Mouse (Mus musculus) hindbrain, embryonic 10.5 days (tissue): ENCODE data around the gene Irgc1. TPM values are rescaled to one million over a fixed set of nuclear protein-coding genes. Genes with fewer than 3 reads are reported as not detected.
A peak's percentile ranks its signal among the peaks of the same experiment; 100 is the strongest.

Experiments used
- DNase-seq: peaks from one replicate; pipeline ENCODE4 v3.0.0-alpha.2; 2017; ENCODE audit warnings: low spot score
- H3K27ac ChIP-seq: fragments of 300-500 bp; sonication (generic); 2 replicates; pipeline ENCODE4 v1.5.1; 2016; ENCODE audit warnings: mild to moderate bottlenecking, moderate library complexity
- H3K27me3 ChIP-seq: fragments of 300-500 bp; sonication (generic); 2 replicates; pipeline ENCODE4 v1.6.1; 2016; ENCODE audit warnings: mild to moderate bottlenecking; ENCODE audit not compliant: poor library complexity, insufficient read depth, severe bottlenecking
- H3K36me3 ChIP-seq: fragments of 300-500 bp; sonication (generic); 2 replicates; pipeline ENCODE4 v1.6.1; 2016; ENCODE audit warnings: mild to moderate bottlenecking, moderate library complexity
- H3K4me1 ChIP-seq: fragments of 300-500 bp; sonication (generic); replicated peaks from 2 replicates; pipeline ENCODE4 v1.6.1; 2016; ENCODE audit warnings: mild to moderate bottlenecking
- H3K4me3 ChIP-seq: fragments of 300-500 bp; sonication (generic); 2 replicates; pipeline ENCODE4 v1.5.1; 2016; ENCODE audit warnings: mild to moderate bottlenecking, moderate library complexity
- H3K9me3 ChIP-seq: fragments of 300-500 bp; sonication (generic); 2 replicates; pipeline ENCODE4 v1.6.1; 2016; ENCODE audit warnings: mild to moderate bottlenecking, moderate library complexity
- WGBS: fragments of 180-500 bp; shearing (Covaris S2); methylation state at CpG from one replicate; pipeline ENCODE4 v1.1.7; 2016; 5-methylcytosine and 5-hydroxymethylcytosine counted together
- polyA plus RNA-seq: library from polyadenylated mRNA; unstranded; fragments of >200 nt; fragmentation: Nextera tagmentation; extraction: Ambion mirVana; gene quantifications from 2 replicates; pipeline ENCODE4 v1.2.1, GENCODE M21; 2016

Gene Irgc1
- polyA plus RNA-seq, 1 experiment from 2014 or later: not detected

DNA sequence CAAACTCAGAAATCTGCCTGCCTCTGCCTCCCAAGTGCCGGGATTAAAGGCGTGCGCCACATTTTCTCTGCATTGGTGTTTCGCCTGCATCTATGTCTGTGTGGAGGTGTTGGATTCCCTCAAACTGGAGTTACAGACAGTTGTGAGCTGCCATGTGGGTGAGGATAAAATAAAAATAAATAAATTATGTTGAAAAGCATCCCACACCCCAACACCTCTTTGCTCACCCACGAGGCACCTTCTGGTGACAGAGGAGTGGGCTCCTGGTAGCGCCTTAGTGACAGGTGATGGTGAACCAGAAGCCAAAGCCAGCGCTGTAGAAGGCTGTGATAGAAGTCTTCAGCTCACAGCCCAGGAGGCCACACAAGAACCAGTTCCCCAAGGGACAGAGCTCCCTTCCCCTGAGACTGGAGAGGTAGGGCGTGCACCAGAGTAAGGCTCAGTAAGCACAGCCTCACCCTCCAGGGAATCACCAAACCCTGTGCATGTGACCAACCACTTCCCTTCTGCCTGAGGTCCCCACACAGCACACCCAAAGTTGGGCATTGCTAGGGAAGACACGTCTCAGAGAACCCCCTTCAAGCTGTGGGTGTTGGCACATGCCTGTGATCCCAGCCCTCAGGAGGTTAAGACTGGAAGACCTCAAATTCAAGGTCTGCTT, 6.7 kb downstream of the Irgc1 start:
- H3K36me3 ChIP-seq: no peaks in the 10 kb centered on the region
- no peak overlapping the region for H3K27ac ChIP-seq
- 0 out of 2 replicates have a peak, but pooled peaks cover 6% of the 10 kb centered on the region for H3K9me3 ChIP-seq
- no peak for DNase-seq
- no peaks in the 10 kb centered on the region for H3K27me3 ChIP-seq
- no peaks in the 10 kb centered on the region for H3K4me1 ChIP-seq
- WGBS: 91% methylated on average over 9 of the region's 9 CpGs
- no peak overlapping the region for H3K4me3 ChIP-seq

DNA sequence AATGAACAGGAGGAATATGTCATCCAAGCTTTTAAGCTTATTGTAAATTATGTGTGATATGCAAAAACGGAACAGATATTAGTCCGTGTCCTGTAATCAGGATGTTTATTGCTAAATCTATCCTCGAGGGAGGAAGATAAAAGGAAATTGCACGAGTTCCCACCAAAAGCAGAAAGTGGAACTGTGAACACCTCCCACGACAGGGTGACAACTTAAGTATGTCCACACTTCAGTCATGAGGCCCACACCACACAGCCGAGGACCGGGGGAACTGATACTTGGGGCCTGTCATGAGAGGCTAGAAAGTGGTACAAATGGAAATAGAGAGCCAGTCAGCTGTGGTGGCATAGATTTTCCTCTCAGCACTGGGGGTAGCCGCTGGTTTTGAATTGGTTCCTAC, 9.8 kb downstream of the Irgc1 start:
- Histone ChIP-seq H3K36me3 (no peaks in the 10 kb centered on the region), H3K4me1 (no peaks in the 10 kb centered on the region), H3K27me3 (no peaks in the 10 kb centered on the region), H3K9me3 (0 out of 2 replicates have a peak, but pooled peaks cover 3% of the 10 kb centered on the region), H3K4me3 (no peak overlapping the region), H3K27ac (no peak overlapping the region)
- 84% methylated on average over 8 of the region's 8 CpGs for WGBS
- DNase-seq: no peak

DNA sequence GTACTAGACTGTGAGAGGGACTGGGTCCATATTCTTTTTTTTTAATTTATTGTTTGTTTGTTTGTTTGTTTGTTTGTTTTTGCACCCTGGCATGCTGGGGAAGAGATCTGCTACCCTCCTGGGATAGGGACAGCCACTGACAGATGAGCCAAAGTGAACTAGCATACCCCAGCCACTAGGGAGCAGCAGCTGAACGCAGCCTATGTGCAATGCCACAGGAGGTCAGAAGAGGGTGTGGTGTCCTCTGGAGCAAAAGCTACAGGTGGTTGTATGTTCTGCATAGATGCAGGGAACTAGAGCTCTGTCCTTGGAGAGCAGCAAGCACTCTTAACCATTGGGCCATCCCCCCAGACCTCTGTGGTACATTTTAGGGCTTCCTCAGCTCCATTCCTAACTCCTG, 10.3 kb downstream of the Irgc1 start:
- Histone ChIP-seq H3K27ac (no peak overlapping the region), H3K27me3 (no peaks in the 10 kb centered on the region), H3K9me3 (0 out of 2 replicates have a peak, but pooled peaks cover 3% of the 10 kb centered on the region), H3K36me3 (no peaks in the 10 kb centered on the region), H3K4me1 (no peaks in the 10 kb centered on the region), H3K4me3 (no peak overlapping the region)
- peak; percentile 62 for DNase-seq
- 4% methylated on average over 1 of the region's 1 CpGs for WGBS

DNA sequence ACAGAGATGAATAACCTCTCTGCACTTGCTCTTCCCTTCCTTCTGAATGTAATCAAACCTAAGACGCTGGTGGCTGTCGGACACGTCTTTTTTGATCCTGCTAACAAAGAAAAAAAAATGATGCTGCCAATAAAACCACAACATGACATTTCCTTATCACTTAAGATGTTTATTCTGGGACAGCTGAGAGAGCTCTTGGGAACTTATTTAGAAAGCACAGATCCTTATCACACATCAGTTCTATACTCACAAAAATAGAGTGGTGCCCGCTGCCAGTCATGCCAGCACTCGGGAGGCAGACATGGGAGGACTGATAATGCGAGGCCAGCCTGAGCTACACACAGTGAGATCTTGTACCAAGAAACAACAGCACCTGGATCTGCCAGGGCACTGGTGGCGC, 12.2 kb downstream of the Irgc1 start:
- Histone ChIP-seq H3K27me3 (no peaks in the 10 kb centered on the region), H3K4me1 (0 out of 2 replicates have a peak, but pooled peaks cover 5% of the 10 kb centered on the region), H3K36me3 (no peaks in the 10 kb centered on the region), H3K27ac (no peak overlapping the region), H3K9me3 (no peaks in the 10 kb centered on the region), H3K4me3 (no peak overlapping the region)
- 83% methylated on average over 7 of the region's 7 CpGs for WGBS
- DNase-seq: no peak

DNA sequence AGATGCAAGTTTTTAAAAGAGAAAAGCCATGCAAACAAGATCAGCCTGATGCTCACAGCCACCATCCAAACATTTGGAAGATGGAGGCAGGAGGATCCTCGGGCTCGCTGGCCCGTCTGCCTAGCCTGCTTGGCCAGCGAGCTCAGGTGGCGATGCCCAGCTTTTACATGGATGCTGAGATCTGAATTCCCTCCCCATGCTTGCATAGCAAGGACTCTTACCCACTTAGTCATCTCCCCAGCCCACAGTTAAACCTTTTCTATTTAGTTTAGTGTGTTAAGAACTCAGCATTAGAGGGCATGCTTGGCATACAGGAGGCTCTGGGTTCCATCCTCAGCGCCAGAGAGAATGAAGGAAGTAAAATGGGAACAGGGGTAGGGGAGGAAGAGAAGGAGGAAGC, 12.9 kb downstream of the Irgc1 start:
- Histone ChIP-seq H3K27me3 (no peaks in the 10 kb centered on the region), H3K4me3 (no peak overlapping the region), H3K27ac (no peak overlapping the region), H3K36me3 (no peaks in the 10 kb centered on the region), H3K4me1 (0 out of 2 replicates have a peak, but pooled peaks cover 5% of the 10 kb centered on the region), H3K9me3 (no peaks in the 10 kb centered on the region)
- no peak for DNase-seq
- WGBS: 80% methylated on average over 6 of the region's 6 CpGs

DNA sequence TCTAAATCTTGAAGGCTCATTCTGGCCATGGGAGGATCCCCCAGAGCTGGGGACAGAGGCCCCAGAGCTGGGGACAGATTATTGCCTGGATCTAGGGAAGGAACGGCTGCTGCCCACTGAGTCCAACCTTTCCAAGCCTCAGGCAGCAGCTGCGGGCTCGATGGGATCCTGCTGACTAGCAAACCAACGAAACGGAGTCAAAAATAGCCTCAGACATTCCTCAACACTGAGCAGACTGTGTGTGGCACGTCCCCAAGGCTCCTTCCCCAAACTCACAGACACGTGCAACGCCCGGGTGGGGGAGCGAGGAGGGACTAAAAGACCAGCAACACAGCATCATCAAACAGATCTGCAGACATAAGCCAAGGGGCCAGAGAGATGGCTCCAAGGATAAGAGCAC, 14.1 kb downstream of the Irgc1 start:
- DNase-seq: no peak
- Histone ChIP-seq H3K9me3 (peaks cover 5% of the 10 kb centered on the region; the same call in 1 of the 2 replicates), H3K36me3 (no peaks in the 10 kb centered on the region; the same call in 1 of the 2 replicates), H3K27ac (no peak overlapping the region), H3K27me3 (peaks cover 8% of the 10 kb centered on the region), H3K4me1 (0 out of 2 replicates have a peak, but pooled peaks cover 5% of the 10 kb centered on the region), H3K4me3 (no peak overlapping the region)
- WGBS: 79% methylated on average over 10 of the region's 10 CpGs

DNA sequence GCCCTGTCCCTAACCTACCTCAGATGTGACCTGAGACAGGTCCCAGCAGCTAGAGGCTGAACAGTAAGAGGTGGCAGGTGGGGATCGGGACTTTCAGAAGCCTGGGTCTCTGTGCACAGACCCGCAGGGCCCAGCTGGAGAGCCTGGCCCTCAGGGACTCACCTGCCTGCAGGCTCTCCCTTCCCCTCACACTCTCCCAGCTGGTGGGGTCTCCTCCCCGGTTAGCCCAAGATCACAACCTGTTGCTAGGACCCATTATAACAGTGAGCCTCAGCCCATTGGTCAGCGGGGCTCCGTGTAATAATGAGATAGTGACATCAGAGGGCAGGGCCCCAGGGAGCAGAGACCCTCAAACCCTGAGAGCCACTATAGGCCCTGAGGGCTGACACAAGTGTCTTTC, 16.8 kb downstream of the Irgc1 start:
- Histone ChIP-seq H3K27me3 (peaks cover 20% of the 10 kb centered on the region), H3K27ac (0 out of 2 replicates have a peak overlapping the region, but pooled peaks have one; percentile 23), H3K4me3 (no peak overlapping the region), H3K9me3 (peaks cover 19% of the 10 kb centered on the region), H3K36me3 (no peaks in the 10 kb centered on the region; the same call in 1 of the 2 replicates), H3K4me1 (0 out of 2 replicates have a peak, but pooled peaks cover 11% of the 10 kb centered on the region)
- DNase-seq: no peak
- WGBS: 81% methylated on average over 5 of the region's 5 CpGs

DNA sequence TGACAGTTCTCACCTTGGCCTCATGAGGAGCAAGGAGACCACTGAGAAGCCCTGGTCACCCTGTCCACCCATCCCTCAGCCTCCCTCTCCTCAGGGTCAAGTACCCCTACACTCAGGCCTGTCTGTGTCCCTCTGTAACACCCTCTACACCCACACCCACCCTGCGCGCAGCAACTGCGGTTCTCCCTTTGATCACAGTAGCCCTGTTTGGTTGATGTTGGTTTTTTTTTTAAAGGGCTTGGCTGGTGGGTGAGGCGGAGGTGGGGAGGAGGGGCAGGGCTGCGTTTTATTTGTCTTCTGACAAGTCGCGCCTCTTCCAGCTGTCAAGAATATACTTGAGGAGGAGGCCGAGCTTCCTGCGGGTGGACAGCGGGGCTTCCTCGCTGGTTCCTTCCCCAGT, 20.4 kb downstream of the Irgc1 start:
- H3K36me3 ChIP-seq: no peaks in the 10 kb centered on the region; the same call in 1 of the 2 replicates

DNA sequence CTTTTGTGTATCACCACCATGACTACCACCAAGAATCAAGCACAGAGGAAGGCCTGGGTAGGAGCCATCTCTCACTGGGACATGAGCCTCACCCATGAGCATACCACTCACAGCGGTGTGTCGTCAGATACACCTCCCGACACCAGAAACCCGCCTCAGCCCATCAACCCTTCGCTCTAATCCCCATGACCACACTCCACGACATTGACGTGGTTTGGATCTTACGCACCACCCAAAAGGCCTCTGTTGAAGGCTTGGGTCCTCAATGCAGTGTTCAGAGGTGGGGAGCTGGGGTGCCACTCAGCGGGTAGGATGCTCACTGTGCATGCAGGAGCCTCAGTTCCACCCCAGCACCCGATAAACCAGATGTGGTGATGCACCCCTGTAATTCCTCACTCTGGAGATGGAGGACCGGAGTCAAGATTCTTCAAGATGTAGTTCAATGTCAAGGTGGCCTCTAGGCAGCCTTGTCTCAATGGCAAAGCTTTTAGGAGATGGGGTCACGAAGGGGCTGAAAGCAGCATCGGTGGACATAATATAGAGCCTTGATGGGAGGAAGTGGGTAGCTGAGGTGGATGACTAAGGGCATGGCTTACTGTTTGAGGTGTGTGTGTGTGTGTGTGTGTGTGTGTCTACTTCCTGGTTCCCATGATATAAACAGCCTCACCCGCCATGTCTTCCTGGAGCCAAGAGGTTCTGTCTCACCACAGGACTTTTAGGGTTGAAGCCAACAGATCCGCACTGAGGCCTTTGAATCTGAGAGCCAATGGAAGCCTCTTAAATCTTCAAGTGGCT, 21.3 kb downstream of the Irgc1 start:
- Histone ChIP-seq H3K36me3 (no peaks in the 10 kb centered on the region; the same call in 1 of the 2 replicates), H3K27me3 (peaks cover 20% of the 10 kb centered on the region), H3K4me1 (0 out of 2 replicates have a peak, but pooled peaks cover 11% of the 10 kb centered on the region), H3K27ac (no peak overlapping the region), H3K4me3 (no peak overlapping the region), H3K9me3 (peaks cover 19% of the 10 kb centered on the region)
- no peak for DNase-seq
- 94% methylated on average over 15 of the region's 15 CpGs for WGBS

More for the DNA sequence above, 20.4 kb downstream of the Irgc1 start:
- Histone ChIP-seq H3K4me3 (no peak overlapping the region), H3K27ac (no peak overlapping the region), H3K4me1 (0 out of 2 replicates have a peak, but pooled peaks cover 11% of the 10 kb centered on the region), H3K9me3 (peaks cover 19% of the 10 kb centered on the region), H3K27me3 (peaks cover 20% of the 10 kb centered on the region)
- DNase-seq: no peak
- 77% methylated on average over 11 of the region's 11 CpGs for WGBS

DNA sequence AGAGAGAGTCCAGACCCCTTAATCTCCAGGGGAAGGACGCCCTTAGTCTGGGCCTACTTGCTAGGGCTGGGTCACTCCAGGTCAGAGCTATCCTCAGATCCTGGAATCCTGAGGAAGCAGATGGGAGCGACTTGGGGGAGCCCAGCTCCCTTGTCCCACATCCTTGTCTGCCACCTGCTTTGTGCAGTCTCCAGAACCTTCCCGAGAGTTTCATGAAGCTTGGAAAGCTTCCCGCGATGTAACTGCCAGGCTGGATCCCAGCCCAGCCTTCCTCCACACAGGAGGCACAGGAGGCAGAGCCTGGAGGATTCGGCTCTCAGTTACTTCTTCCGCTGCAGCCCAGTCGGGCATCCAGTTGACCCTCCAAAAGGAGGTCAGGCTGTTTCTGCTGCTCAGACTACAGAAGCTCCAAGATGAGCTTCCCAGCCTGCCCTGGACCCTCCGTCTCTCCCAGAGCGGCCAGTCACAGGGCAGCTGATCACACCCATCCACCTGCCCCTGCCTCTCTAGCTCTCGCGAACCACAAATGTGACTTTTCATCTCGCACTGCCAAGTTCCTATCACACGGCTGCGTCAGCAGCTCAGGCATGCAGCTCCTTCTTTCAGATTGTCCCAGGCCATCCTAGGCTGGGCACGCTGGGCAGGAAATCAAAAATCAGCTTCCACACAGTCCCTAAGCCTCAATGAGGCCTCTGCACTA, 22.5 kb downstream of the Irgc1 start:
- H3K4me3 ChIP-seq: no peak overlapping the region
- peaks cover 19% of the 10 kb centered on the region for H3K9me3 ChIP-seq
- DNase-seq: no peak
- no peak overlapping the region for H3K27ac ChIP-seq
- H3K27me3 ChIP-seq: peaks cover 20% of the 10 kb centered on the region
- WGBS: 75% methylated on average over 16 of the region's 16 CpGs
- 0 out of 2 replicates have a peak, but pooled peaks cover 6% of the 10 kb centered on the region for H3K4me1 ChIP-seq
- no peaks in the 10 kb centered on the region; the same call in 1 of the 2 replicates for H3K36me3 ChIP-seq

DNA sequence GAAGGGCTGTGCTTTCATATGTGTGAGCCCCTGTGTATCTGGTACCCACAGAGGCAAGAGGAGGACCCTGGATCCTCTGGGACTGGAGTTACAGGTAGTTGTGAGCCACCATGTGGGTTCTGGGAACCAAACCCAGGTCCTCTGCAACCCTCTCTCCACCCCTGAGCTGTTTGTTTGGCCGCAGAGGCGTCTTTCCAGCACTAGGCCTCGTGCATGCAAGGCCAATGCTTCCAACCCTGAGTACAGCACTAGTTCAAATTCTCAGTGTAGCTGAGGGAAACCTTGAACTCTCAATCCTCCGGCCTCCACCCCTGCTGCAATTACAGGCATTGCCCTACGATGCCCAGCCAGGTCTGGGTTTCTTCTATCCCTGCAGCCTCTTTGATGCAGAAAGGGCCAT, 23.4 kb downstream of the Irgc1 start:
- Histone ChIP-seq H3K9me3 (peaks cover 19% of the 10 kb centered on the region), H3K4me3 (no peak overlapping the region), H3K36me3 (peaks cover 3% of the 10 kb centered on the region; the same call in 1 of the 2 replicates), H3K27me3 (peaks cover 19% of the 10 kb centered on the region), H3K27ac (no peak overlapping the region), H3K4me1 (0 out of 2 replicates have a peak, but pooled peaks cover 9% of the 10 kb centered on the region)
- DNase-seq: no peak
- 84% methylated on average over 5 of the region's 5 CpGs for WGBS

DNA sequence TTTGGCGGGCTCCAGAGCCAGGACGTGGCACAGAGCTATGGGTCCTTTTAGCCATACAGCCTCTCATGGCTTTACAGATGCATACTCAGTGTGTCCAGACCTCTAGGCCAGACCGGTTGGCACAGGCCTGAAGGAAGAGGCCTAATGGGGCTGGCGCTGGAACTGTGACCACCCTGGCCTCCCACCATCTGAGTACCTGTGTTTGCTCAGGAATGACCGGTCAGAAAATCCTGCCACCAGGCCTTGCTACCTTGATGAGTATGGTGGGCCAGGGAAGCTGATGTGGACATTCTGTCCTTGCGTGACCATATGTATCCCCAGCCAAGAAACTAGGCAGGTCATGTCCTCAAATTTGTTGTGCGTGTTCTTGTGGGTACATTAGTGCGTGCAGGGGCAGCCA, 24.9 kb downstream of the Irgc1 start:
- Histone ChIP-seq H3K27ac (no peak overlapping the region), H3K36me3 (peaks cover 18% of the 10 kb centered on the region; the same call in 1 of the 2 replicates), H3K4me3 (no peak overlapping the region), H3K4me1 (peaks cover 19% of the 10 kb centered on the region), H3K27me3 (peaks cover 4% of the 10 kb centered on the region), H3K9me3 (peaks cover 6% of the 10 kb centered on the region)
- WGBS: 96% methylated on average over 8 of the region's 8 CpGs
- DNase-seq: no peak
